Mouse (Mus musculus) myocyte (in vitro differentiated cells): ENCODE measurements around the gene Atrip.

Source experiments
- MYOD1 ChIP-seq, 3 experiments: IDR thresholded peaks; one replicate each; pipeline ENCODE4 v1.6.1; 2011; ENCODE audit warnings: control low read depth in 2 of 3, low read depth in 2 of 3, mild to moderate bottlenecking in 2 of 3, moderate library complexity in 1 of 3; ENCODE audit not compliant: insufficient read length in 2 of 3, control insufficient read depth in 1 of 3
- POLR2A ChIP-seq: IDR thresholded peaks from one replicate; pipeline ENCODE4 v1.6.1; 2011; ENCODE audit warnings: low read depth, mild to moderate bottlenecking, control low read depth, moderate library complexity; ENCODE audit not compliant: insufficient read length

GRCm38 (mm10) chr9:109008081-109008480 is 65.8 kb downstream of the Atrip start:
- TF ChIP-seq POLR2A (no peak), MYOD1 (IDR thresholded peaks at IDR 0.05; ENCODE audit: control insufficient read depth in 1 of 3, insufficient read length in 2 of 3, low read depth in 2 of 3) (no peak)
